Mouse (Mus musculus): ENCODE data around the gene Nup88. TPM values are rescaled to one million over a fixed set of nuclear protein-coding genes. Genes with fewer than 3 reads are reported as not detected.
A peak's percentile ranks its signal among the peaks of the same experiment; 100 is the strongest.

Nup88 gene
- 10 to 100 TPM; 48.2 to 57.0 TPM for total RNA-seq (2021)

- peak; percentile 85 for DNase-seq (ENCODE audit: extremely low spot score in 1 of 2, low spot score in 1 of 2)
Measured at GRCm38 (mm10) chr11:70969821-70970559, at the start of gene Nup88, which contains the start of gene Rpain. TSS of gene Nup88 (minus strand) at chr11:70969973. TSS of gene Rpain (plus strand) at chr11:70970213.

GRCm38 (mm10) chr11:71018416-71019200 is 48.8 kb upstream of the Nup88 start:
- DNase-seq (ENCODE audit: extremely low spot score in 1 of 2, low spot score in 1 of 2): no peak

- no peak for DNase-seq (ENCODE audit: extremely low spot score in 1 of 2, low spot score in 1 of 2)
Measured at GRCm38 (mm10) chr11:71017051-71017450, 47.3 kb upstream of the Nup88 start.

GRCm38 (mm10) chr11:71012743-71013142 is 43.0 kb upstream of the Nup88 start:
- no peak for DNase-seq (ENCODE audit: extremely low spot score in 1 of 2, low spot score in 1 of 2)

GRCm38 (mm10) chr11:71008321-71008720 is 38.5 kb upstream of the Nup88 start:
- DNase-seq (ENCODE audit: extremely low spot score in 1 of 2, low spot score in 1 of 2): no peak

- DNase-seq (ENCODE audit: extremely low spot score in 1 of 2, low spot score in 1 of 2): no peak
Measured at GRCm38 (mm10) chr11:71007831-71008230, 38.1 kb upstream of the Nup88 start.

GRCm38 (mm10) chr11:71007026-71007425 is 37.3 kb upstream of the Nup88 start:
- DNase-seq (ENCODE audit: extremely low spot score in 1 of 2, low spot score in 1 of 2): no peak

- DNase-seq (ENCODE audit: extremely low spot score in 1 of 2, low spot score in 1 of 2): no peak
Measured at GRCm38 (mm10) chr11:71005046-71005445, 35.3 kb upstream of the Nup88 start.

- peak; percentile 89 to 90 for DNase-seq (ENCODE audit: extremely low spot score in 1 of 2, low spot score in 1 of 2)
Measured at GRCm38 (mm10) chr11:71004316-71004773, 34.6 kb upstream of the Nup88 start, which contains the start of gene Dhx33. TSS of gene Dhx33 (minus strand) at chr11:71004437.

- DNase-seq (ENCODE audit: extremely low spot score in 1 of 2, low spot score in 1 of 2): no peak
Measured at GRCm38 (mm10) chr11:71003611-71004315, 34.0 kb upstream of the Nup88 start.

GRCm38 (mm10) chr11:71001167-71001566 is 31.4 kb upstream of the Nup88 start:
- DNase-seq (ENCODE audit: extremely low spot score in 1 of 2, low spot score in 1 of 2): peak in 1 of 2 experiments; percentile 41

GRCm38 (mm10) chr11:70982557-70983228 is 12.9 kb upstream of the Nup88 start, which contains the start of gene C1qbp:
TSS of gene C1qbp (minus strand) at chr11:70983026.
- peak; percentile 94 to 96 for DNase-seq (ENCODE audit: extremely low spot score in 1 of 2, low spot score in 1 of 2)

- no peak for DNase-seq (ENCODE audit: extremely low spot score in 1 of 2, low spot score in 1 of 2)
Measured at GRCm38 (mm10) chr11:70982030-70982429, 12.3 kb upstream of the Nup88 start.

GRCm38 (mm10) chr11:70980751-70981510 is 11.2 kb upstream of the Nup88 start:
- no peak for DNase-seq (ENCODE audit: extremely low spot score in 1 of 2, low spot score in 1 of 2)

- no peak for DNase-seq (ENCODE audit: extremely low spot score in 1 of 2, low spot score in 1 of 2)
Measured at GRCm38 (mm10) chr11:70980232-70980631, 10.5 kb upstream of the Nup88 start.

- DNase-seq (ENCODE audit: extremely low spot score in 1 of 2, low spot score in 1 of 2): no peak
Measured at GRCm38 (mm10) chr11:70977293-70977692, 7.5 kb upstream of the Nup88 start.

GRCm38 (mm10) chr11:70975193-70975592 is 5.4 kb upstream of the Nup88 start:
- DNase-seq (ENCODE audit: extremely low spot score in 1 of 2, low spot score in 1 of 2): no peak

GRCm38 (mm10) chr11:70973947-70974346 is 4.2 kb upstream of the Nup88 start:
- DNase-seq (ENCODE audit: extremely low spot score in 1 of 2, low spot score in 1 of 2): no peak

- no peak for DNase-seq (ENCODE audit: extremely low spot score in 1 of 2, low spot score in 1 of 2)
Measured at GRCm38 (mm10) chr11:70972586-70972985, 2.8 kb upstream of the Nup88 start.

Measured in layer of hippocampus, postnatal 25 days (tissue).